Mouse (Mus musculus) small intestine, adult 2 months (tissue): Measurements from ENCODE around the gene Mkln1.

ENCODE experiments used
- CTCF ChIP-seq: fragments of 200-500 bp; IDR thresholded peaks from 2 replicates; pipeline ENCODE4 v1.5.1; 2012; ENCODE audit warnings: low read depth, mild to moderate bottlenecking, control low read depth, inconsistent platforms, low read length, moderate library complexity, mixed read lengths; ENCODE audit not compliant: insufficient replicate concordance, insufficient read length; ENCODE audit errors: extremely low read depth
- POLR2A ChIP-seq: fragments of 200-500 bp; IDR thresholded peaks from 2 replicates; pipeline ENCODE4 v1.6.1; 2012; ENCODE audit warnings: low read depth, mild to moderate bottlenecking, control low read depth, inconsistent platforms, low read length, moderate library complexity

GRCm38 (mm10) chr6:31437264-31437663, 38.7 kb downstream of the Mkln1 start:
- TF ChIP-seq CTCF (no peak), POLR2A (no peak)
